Mouse (Mus musculus): ENCODE results near the gene Itpr3.

GRCm38 (mm10) chr17:27119954-27120353 is 62.9 kb downstream of the Itpr3 start:
- no peak for TF ChIP-seq CTCF (IDR thresholded peaks at IDR 0.05; ENCODE audit: low read depth)
- TF ChIP-seq EP300 (IDR thresholded peaks at IDR 0.05; ENCODE audit: low read depth): no peak
